Mouse (Mus musculus) embryonic fibroblast, embryonic 13.5 days (primary cell): ENCODE results near the gene Cdc26. TPM values are rescaled to one million over a fixed set of nuclear protein-coding genes. Genes with fewer than 3 reads are reported as not detected.

Experiments
- H3K27ac ChIP-seq: 2 replicates; pipeline ENCODE4 v1.5.1; 2012; ENCODE audit warnings: low read length, control low read depth, inconsistent platforms; ENCODE audit not compliant: insufficient read depth
- H3K4me1 ChIP-seq: 2 replicates; pipeline ENCODE4 v1.6.1; 2011; ENCODE audit warnings: low read length; ENCODE audit not compliant: control insufficient read depth, insufficient read depth
- H3K4me3 ChIP-seq: 2 replicates; pipeline ENCODE4 v1.5.1; 2011; ENCODE audit warnings: mild to moderate bottlenecking, control low read depth, low read length; ENCODE audit not compliant: insufficient read depth
- CTCF ChIP-seq: IDR thresholded peaks from 2 replicates; pipeline ENCODE4 v1.5.1; 2011; ENCODE audit warnings: mild to moderate bottlenecking, control low read depth, low read length, moderate library complexity, borderline replicate concordance; ENCODE audit not compliant: insufficient read depth
- POLR2A ChIP-seq: IDR thresholded peaks from 2 replicates; pipeline ENCODE4 v1.6.1; 2011; ENCODE audit warnings: low read depth, mild to moderate bottlenecking, control low read depth, low read length, moderate library complexity
- polyA plus RNA-seq: library from polyadenylated mRNA; stranded (reverse); fragments of >200 nt; gene quantifications from 2 replicates; pipeline ENCODE4 v1.2.4, GENCODE M21; 2011; ENCODE audit warnings: low read depth; ENCODE audit not compliant: missing spikeins, insufficient read length

The Cdc26 gene
- polyA plus RNA-seq, 1 experiment = 94.3 TPM

GRCm38 (mm10) chr4:62406133-62406532 is 2.3 kb downstream of the Cdc26 start:
- Histone ChIP-seq H3K4me1 (no peaks in the 10 kb centered on the region), H3K4me3 (no peak overlapping the region), H3K27ac (no peak overlapping the region)
- TF ChIP-seq CTCF (no peak), POLR2A (no peak)

GRCm38 (mm10) chr4:62398956-62399355 is 9.5 kb downstream of the Cdc26 start:
- TF ChIP-seq POLR2A (no peak), CTCF (no peak)
- Histone ChIP-seq H3K4me1 (peaks cover 7% of the 10 kb centered on the region; the same call in 1 of the 2 replicates), H3K27ac (peak overlapping the region; percentile 88), H3K4me3 (no peak overlapping the region)

- TF ChIP-seq POLR2A = no peak
- TF ChIP-seq CTCF = no peak
- Histone ChIP-seq H3K4me3 (no peak overlapping the region), H3K27ac (peak overlapping the region; percentile 52; the same call in 1 of the 2 replicates), H3K4me1 (peaks cover 7% of the 10 kb centered on the region; the same call in 1 of the 2 replicates)
These were observed 10.7 kb downstream of the Cdc26 start for GRCm38 (mm10) chr4:62397616-62398365.

GRCm38 (mm10) chr4:62395806-62396205 is 12.6 kb downstream of the Cdc26 start:
- no peak for TF ChIP-seq POLR2A
- no peak for TF ChIP-seq CTCF
- H3K4me3 ChIP-seq = no peak overlapping the region
- H3K27ac ChIP-seq = no peak overlapping the region
- H3K4me1 ChIP-seq = peaks cover 7% of the 10 kb centered on the region; the same call in 1 of the 2 replicates

- TF ChIP-seq POLR2A (no peak), CTCF (no peak)
These were observed 15.0 kb downstream of the Cdc26 start for GRCm38 (mm10) chr4:62393459-62393858.

GRCm38 (mm10) chr4:62391892-62392291 is 16.6 kb downstream of the Cdc26 start:
- H3K27ac ChIP-seq = no peak overlapping the region
- H3K4me3 ChIP-seq = no peak overlapping the region
- TF ChIP-seq POLR2A = no peak
- no peak for TF ChIP-seq CTCF
- H3K4me1 ChIP-seq = no peaks in the 10 kb centered on the region

More at GRCm38 (mm10) chr4:62393459-62393858, 15.0 kb downstream of the Cdc26 start:
- Histone ChIP-seq H3K27ac (no peak overlapping the region), H3K4me1 (0 out of 2 replicates have a peak, but pooled peaks cover 6% of the 10 kb centered on the region), H3K4me3 (no peak overlapping the region)

GRCm38 (mm10) chr4:62389592-62390512 is 18.6 kb downstream of the Cdc26 start:
- H3K27ac ChIP-seq = no peak overlapping the region
- no peak overlapping the region for H3K4me3 ChIP-seq
- TF ChIP-seq CTCF (no peak), POLR2A (no peak)
- H3K4me1 ChIP-seq = no peaks in the 10 kb centered on the region

- TF ChIP-seq CTCF (no peak), POLR2A (no peak)
- no peak overlapping the region for H3K4me3 ChIP-seq
- H3K4me1 ChIP-seq = no peaks in the 10 kb centered on the region
- no peak overlapping the region for H3K27ac ChIP-seq
These were observed 23.0 kb downstream of the Cdc26 start for GRCm38 (mm10) chr4:62385439-62385838.

- Histone ChIP-seq H3K4me3 (no peak overlapping the region), H3K4me1 (no peaks in the 10 kb centered on the region), H3K27ac (no peak overlapping the region)
- no peak for TF ChIP-seq POLR2A
- TF ChIP-seq CTCF = no peak
These were observed 24.3 kb downstream of the Cdc26 start for GRCm38 (mm10) chr4:62384159-62384558.
